Mouse (Mus musculus) lung, postnatal 0 days (tissue): ENCODE data around the gene Snrpc.

ENCODE experiments used
- CTCF ChIP-seq: IDR thresholded peaks from 2 replicates; pipeline ENCODE4 v1.5.1; 2016; ENCODE audit warnings: antibody characterized with exemption, mild to moderate bottlenecking
- EP300 ChIP-seq: IDR thresholded peaks from 2 replicates; pipeline ENCODE4 v1.6.1; 2016; ENCODE audit warnings: antibody characterized with exemption, mild to moderate bottlenecking, control low read depth

DNA sequence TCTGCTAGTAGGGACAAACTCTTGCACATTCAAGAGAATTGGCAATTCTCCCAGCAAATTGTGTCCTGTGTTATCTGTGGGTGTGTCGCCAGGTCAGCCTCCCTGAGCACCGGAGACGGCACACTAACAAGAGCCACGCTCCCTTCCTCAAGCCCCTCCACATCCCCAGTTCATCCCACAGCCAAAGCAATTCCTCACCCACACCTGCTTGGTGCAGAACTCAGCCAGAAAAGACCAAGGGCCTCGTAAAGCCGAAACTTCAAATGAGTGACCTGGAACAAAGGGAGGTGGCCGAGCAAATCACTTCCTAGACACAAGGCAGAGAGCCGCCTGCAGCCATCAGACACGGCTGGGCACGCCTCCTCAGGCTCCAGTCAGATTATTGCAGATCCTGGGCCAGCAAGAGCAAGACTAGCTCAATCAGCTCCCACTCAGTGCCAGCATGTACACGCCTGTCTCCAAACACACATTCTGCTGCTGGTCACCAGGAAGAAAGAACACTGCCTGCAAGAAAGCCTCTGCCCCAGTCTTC is 40.5 kb upstream of the Snrpc start:
- no peak for TF ChIP-seq CTCF
- TF ChIP-seq EP300: no peak
